Mouse (Mus musculus) neural tube, embryonic 15.5 days (tissue): Measurements from ENCODE around the gene Irf2bp1. TPM values are rescaled to one million over a fixed set of nuclear protein-coding genes. Genes with fewer than 3 reads are reported as not detected.
A peak's percentile ranks its signal among the peaks of the same experiment; 100 is the strongest.

ENCODE experiments used
- ATAC-seq: fragments of 200-750 bp; cut with Nextera tagmentation; 2 replicates; pipeline ENCODE4 v1.8.0; 2017; ENCODE audit warnings: mild to moderate bottlenecking, moderate TSS enrichment, moderate library complexity; ENCODE audit not compliant: low FRiP score
- H3K27ac ChIP-seq: fragments of 300-500 bp; sonication (generic); replicated peaks from 2 replicates; pipeline ENCODE4 v1.5.1; 2015; ENCODE audit warnings: mild to moderate bottlenecking, inconsistent platforms
- H3K27me3 ChIP-seq: fragments of 300-500 bp; sonication (generic); replicated peaks from 2 replicates; pipeline ENCODE4 v1.6.1; 2015; ENCODE audit warnings: inconsistent platforms
- H3K36me3 ChIP-seq: fragments of 300-500 bp; sonication (generic); 2 replicates; pipeline ENCODE4 v1.6.1; 2015; ENCODE audit warnings: inconsistent platforms
- H3K4me1 ChIP-seq: fragments of 300-500 bp; sonication (generic); 2 replicates; pipeline ENCODE4 v1.6.1; 2015; ENCODE audit warnings: inconsistent platforms
- H3K4me2 ChIP-seq: fragments of 300-500 bp; sonication (generic); 2 replicates; pipeline ENCODE4 v1.6.1; 2015; ENCODE audit warnings: inconsistent platforms, mild to moderate bottlenecking, moderate library complexity
- H3K4me3 ChIP-seq: fragments of 300-500 bp; sonication (generic); replicated peaks from 2 replicates; pipeline ENCODE4 v1.5.1; 2015; ENCODE audit warnings: mild to moderate bottlenecking, inconsistent platforms
- H3K9ac ChIP-seq: fragments of 300-500 bp; sonication (generic); replicated peaks from 2 replicates; pipeline ENCODE4 v1.6.1; 2015; ENCODE audit warnings: mild to moderate bottlenecking, inconsistent platforms
- H3K9me3 ChIP-seq: fragments of 300-500 bp; sonication (generic); replicated peaks from 2 replicates; pipeline ENCODE4 v1.6.1; 2016; ENCODE audit warnings: inconsistent platforms
- WGBS: fragments of 180-500 bp; shearing (Covaris S2); methylation state at CpG from one replicate; pipeline ENCODE4 v1.1.7; 2015; ENCODE audit warnings: mixed read lengths; 5-methylcytosine and 5-hydroxymethylcytosine counted together
- polyA plus RNA-seq: library from polyadenylated mRNA; unstranded; fragments of >200 nt; fragmentation: Nextera tagmentation; extraction: Ambion mirVana; gene quantifications from 2 replicates; pipeline ENCODE4 v1.2.1, GENCODE M21; 2015

The Irf2bp1 gene
- polyA plus RNA-seq, 1 experiment from 2014 or later, result 28.4 TPM

DNA sequence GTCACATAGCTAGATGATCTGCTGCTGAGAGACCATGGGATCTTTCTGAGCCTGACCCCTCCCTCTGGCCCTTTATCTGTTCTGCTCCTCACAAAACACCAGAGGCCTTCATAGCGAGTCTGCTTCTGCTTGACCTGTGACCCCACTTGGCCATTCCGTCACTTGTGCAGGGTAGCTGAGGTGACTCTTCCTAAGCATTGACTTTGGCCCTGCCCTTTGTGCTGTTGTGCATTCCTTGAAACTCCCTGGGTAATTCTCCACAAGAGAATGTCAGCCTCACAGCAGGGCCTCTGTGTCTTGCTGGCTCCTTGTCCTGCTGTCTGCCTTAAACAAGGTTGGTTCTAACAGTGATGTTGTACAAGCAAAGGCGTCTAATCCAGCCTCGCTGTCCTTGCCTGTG, 27.8 kb downstream of the Irf2bp1 start:
- H3K36me3 ChIP-seq, result peaks cover 70% of the 10 kb centered on the region
- no peaks in the 10 kb centered on the region for H3K9me3 ChIP-seq
- no peak overlapping the region for H3K9ac ChIP-seq
- no peak overlapping the region for H3K27ac ChIP-seq
- H3K27me3 ChIP-seq, result no peaks in the 10 kb centered on the region
- 17% methylated on average over 4 of the region's 4 CpGs for whole genome bisulfite sequencing
- no peak overlapping the region for H3K4me3 ChIP-seq
- ATAC-seq, result no peak
- H3K4me2 ChIP-seq, result no peak overlapping the region
- no peaks in the 10 kb centered on the region for H3K4me1 ChIP-seq

DNA sequence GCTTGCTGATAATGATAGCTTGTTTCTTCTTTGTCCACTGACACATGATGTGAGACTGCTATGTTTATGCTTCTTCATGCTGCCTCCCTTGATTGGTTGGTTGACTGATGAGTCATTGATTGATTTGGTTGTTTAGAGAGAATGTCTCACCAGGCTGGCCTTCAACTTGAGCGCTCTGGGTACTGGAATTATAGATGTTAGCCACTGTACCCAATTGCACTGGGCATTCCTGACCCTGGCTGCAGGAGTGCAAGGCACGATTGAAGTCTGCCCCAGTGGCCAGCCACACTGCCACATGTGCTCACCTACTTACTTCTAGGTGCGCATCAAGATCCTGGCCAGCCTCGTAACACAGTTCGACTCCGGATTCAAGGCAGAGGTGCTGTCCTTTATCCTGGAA, 40.8 kb downstream of the Irf2bp1 start:
- Histone ChIP-seq H3K9me3 (no peaks in the 10 kb centered on the region), H3K27me3 (no peaks in the 10 kb centered on the region), H3K27ac (no peak overlapping the region), H3K36me3 (peaks cover 97% of the 10 kb centered on the region), H3K4me1 (no peaks in the 10 kb centered on the region), H3K9ac (no peak overlapping the region), H3K4me2 (no peak overlapping the region), H3K4me3 (no peak overlapping the region)
- ATAC-seq, result no peak
- 97% methylated on average over 6 of the region's 6 CpGs for WGBS

DNA sequence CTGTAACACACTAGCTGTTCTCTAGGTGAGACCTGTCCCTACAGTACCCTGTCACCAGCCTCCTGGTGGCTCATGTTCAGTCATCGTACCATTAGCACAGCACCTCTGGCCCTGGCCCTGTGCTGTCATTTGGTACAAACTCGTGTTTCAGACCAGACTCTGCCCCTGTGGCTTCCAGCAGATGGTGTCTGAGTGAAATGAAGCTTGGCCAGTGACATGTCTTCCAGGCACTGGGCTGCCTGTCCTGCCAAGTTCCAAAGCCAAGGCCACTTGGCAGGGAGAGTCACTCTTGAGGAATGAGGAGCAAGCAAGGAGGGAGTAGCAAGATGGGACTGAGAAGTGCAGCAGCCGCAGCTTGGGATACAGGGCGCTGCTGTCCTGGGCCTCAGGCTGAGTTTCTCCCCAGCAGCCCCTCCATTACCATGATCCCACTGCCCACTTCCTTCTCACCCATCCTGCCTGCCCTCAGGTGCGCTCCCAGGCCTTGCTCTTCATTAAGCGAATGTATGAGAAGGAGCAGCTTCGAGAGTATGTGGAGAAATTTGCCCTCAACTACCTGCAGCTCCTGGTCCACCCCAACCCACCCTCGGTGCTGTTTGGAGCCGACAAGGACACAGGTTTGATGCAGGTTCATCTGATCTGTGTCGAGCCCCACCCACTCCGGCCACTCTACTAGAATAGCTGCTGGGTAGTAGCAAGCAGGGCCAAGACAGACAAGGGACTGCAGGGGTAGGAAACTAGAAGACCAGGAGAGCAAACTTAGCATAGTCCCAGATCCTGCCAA, 42.6 kb downstream of the Irf2bp1 start:
- Histone ChIP-seq H3K4me2 (no peak overlapping the region), H3K9me3 (no peaks in the 10 kb centered on the region), H3K9ac (no peak overlapping the region), H3K4me3 (no peak overlapping the region), H3K27me3 (no peaks in the 10 kb centered on the region), H3K36me3 (peaks cover 97% of the 10 kb centered on the region), H3K4me1 (no peaks in the 10 kb centered on the region), H3K27ac (no peak overlapping the region)
- ATAC-seq, result no peak
- WGBS, result 93% methylated on average over 11 of the region's 11 CpGs

DNA sequence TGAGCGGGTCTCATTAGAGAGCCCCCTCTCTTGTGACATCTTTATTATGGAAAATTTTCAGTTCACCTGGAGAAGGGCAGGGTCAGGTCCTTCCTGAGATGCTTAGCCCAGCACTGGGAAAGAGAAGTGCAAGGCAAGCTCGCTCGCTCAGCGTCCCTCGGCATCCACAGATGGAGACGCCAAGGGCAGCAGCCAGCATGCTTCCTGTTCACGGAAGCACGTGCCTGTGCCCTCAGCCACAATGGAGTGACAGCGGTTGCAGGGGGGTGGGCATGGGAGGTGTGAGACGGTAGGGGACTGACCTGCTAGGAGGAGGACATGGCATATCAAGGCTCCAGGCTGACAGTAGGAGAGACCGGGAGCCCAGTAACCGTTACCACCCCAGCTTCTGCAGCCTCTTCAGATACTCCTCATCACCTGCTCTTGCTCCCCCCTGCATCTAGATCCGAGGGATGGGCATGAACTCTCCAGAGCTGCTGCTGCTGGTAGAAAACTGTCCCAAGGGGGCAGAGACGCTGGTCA, 44.2 kb downstream of the Irf2bp1 start:
- no peak overlapping the region for H3K4me3 ChIP-seq
- H3K4me1 ChIP-seq, result no peaks in the 10 kb centered on the region
- H3K4me2 ChIP-seq, result no peak overlapping the region
- ATAC-seq, result no peak
- WGBS, result 89% methylated on average over 14 of the region's 14 CpGs
- H3K36me3 ChIP-seq, result peaks cover 95% of the 10 kb centered on the region
- H3K27me3 ChIP-seq, result no peaks in the 10 kb centered on the region
- no peaks in the 10 kb centered on the region for H3K9me3 ChIP-seq
- H3K9ac ChIP-seq, result no peak overlapping the region
- no peak overlapping the region for H3K27ac ChIP-seq

DNA sequence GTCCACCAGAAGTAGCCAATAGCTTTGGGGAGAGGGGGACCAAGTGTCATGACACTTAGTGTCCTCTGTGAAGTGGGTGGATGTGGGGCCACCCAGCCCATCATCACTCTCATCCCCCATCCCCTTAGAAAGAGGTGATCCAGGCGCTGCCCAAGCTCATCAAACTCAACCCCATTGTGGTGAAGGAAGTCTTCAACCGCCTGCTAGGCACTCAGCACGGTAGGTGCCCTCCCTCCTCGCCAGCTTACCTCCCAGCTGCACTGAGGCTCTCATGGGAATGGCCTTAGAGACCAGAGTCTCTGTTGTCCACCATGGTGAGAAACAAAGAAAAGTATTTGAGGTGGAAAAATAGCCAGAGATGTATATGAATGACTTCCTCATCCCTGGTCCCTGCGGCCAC, 45.4 kb downstream of the Irf2bp1 start:
- no peak overlapping the region for H3K27ac ChIP-seq
- WGBS, result 88% methylated on average over 5 of the region's 5 CpGs
- no peak overlapping the region for H3K9ac ChIP-seq
- H3K4me1 ChIP-seq, result peaks cover 5% of the 10 kb centered on the region
- no peak overlapping the region for H3K4me2 ChIP-seq
- H3K27me3 ChIP-seq, result no peaks in the 10 kb centered on the region
- H3K9me3 ChIP-seq, result no peaks in the 10 kb centered on the region
- no peak for ATAC-seq
- no peak overlapping the region for H3K4me3 ChIP-seq
- peaks cover 84% of the 10 kb centered on the region for H3K36me3 ChIP-seq

DNA sequence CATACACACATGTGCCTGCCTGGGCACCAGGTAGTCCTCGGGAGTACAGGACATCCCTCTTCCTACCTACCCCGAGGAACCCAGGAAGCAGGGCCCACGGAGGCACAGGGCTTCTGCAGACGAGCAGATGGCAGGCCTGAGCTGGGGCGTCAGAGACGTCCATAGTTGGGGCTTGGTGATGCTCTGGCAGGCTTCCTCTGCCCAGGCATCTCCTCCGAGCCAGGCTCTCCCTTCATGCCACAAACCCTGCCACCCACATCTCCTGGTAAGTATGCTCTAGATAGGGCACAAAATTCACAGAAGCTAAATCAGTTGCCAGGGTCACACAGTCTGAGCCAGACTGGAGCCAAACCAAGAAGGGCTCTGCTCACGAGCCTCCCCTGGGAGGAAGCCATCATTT, 46.3 kb downstream of the Irf2bp1 start:
- Histone ChIP-seq H3K27ac (no peak overlapping the region), H3K27me3 (no peaks in the 10 kb centered on the region), H3K4me1 (peaks cover 15% of the 10 kb centered on the region), H3K4me2 (no peak overlapping the region), H3K36me3 (peaks cover 75% of the 10 kb centered on the region), H3K4me3 (no peak overlapping the region), H3K9me3 (no peaks in the 10 kb centered on the region), H3K9ac (no peak overlapping the region)
- no peak for ATAC-seq
- WGBS, result 91% methylated on average over 8 of the region's 8 CpGs

DNA sequence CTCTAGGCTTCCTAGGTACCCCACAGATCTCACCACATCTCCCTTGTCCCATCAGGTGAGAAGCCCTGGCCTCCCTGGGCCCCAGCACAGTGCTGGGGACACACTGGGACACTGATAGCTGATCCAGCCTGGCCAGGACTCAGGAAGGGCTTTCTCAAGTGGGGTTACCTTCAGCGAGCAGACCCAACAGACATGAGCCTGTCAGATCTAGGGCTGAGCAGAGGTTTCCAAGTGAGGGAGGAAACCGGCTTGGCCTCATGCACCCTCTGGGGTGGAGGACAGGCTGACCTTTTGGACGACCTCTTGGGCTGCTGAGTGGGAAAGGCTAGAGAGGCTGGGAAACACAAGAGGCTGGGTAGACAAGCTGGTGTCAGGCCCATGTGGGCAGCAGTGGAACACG, 47.3 kb downstream of the Irf2bp1 start:
- no peak overlapping the region for H3K27ac ChIP-seq
- H3K4me1 ChIP-seq, result peaks cover 15% of the 10 kb centered on the region
- peaks cover 65% of the 10 kb centered on the region for H3K36me3 ChIP-seq
- H3K27me3 ChIP-seq, result no peaks in the 10 kb centered on the region
- 80% methylated on average over 4 of the region's 4 CpGs for WGBS
- H3K4me3 ChIP-seq, result no peak overlapping the region
- H3K9ac ChIP-seq, result no peak overlapping the region
- ATAC-seq, result no peak
- H3K9me3 ChIP-seq, result no peaks in the 10 kb centered on the region
- no peak overlapping the region for H3K4me2 ChIP-seq

DNA sequence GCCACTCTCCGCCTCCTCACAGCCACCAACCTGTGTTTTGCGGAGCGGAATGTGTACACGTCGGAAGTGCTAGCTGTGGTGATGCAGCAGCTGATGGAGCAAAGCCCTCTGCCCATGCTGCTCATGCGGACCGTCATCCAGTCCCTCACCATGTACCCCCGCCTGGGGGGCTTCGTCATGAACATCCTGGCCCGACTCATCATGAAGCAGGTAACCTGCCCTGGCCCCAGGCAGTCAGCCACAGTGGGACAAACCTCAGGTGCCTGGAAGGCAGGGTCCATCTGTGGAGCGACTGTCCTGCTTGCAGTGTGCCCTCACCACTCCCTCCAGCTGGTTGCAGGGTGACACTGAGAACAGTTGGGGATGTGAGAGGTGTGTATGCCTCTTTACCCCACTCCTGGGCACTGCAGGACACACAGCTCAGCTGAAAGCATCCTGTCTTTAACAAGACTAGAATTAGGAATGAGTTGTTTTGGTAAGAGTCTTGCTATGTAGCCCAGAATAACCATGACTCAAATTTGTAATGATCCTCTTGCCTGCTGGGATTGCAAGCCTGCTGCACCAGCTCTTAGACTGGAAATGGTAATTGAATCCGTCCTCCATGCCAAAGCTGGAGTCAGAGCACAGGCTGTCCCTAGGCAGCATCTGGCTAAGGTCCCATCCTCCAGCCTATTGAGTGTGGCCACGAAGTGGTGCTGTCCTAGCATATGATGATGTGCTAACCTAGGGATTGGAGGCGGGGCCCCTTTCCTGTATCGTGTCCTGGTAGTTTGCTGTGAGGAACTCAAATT, 48.7 kb downstream of the Irf2bp1 start:
- Histone ChIP-seq H3K27ac (no peak overlapping the region), H3K9ac (no peak overlapping the region)

DNA sequence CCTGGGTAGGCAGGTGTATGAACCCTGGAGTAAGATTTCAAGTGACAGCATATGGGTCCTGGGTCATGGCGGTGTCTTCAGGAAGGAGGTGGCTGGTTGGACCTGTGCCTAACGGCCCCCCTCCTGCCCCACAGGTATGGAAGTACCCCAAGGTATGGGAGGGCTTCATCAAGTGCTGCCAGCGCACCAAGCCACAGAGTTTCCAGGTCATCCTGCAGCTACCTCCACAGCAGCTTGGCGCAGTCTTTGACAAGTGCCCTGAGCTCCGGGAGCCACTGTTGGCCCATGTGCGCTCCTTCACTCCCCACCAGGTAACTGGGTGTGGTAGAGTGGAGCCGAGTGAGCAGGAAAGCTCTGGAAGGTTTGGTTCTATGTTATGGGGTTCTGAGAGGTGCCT, 49.3 kb downstream of the Irf2bp1 start:
- Histone ChIP-seq H3K4me2 (no peak overlapping the region), H3K9ac (no peak overlapping the region), H3K36me3 (peaks cover 47% of the 10 kb centered on the region), H3K9me3 (no peaks in the 10 kb centered on the region), H3K4me3 (no peak overlapping the region), H3K27ac (no peak overlapping the region), H3K4me1 (peaks cover 15% of the 10 kb centered on the region), H3K27me3 (no peaks in the 10 kb centered on the region)
- WGBS, result 94% methylated on average over 7 of the region's 7 CpGs
- no peak for ATAC-seq

More for the DNA sequence above, 48.7 kb downstream of the Irf2bp1 start:
- Histone ChIP-seq H3K9me3 (no peaks in the 10 kb centered on the region), H3K27me3 (no peaks in the 10 kb centered on the region), H3K4me1 (peaks cover 15% of the 10 kb centered on the region), H3K36me3 (peaks cover 51% of the 10 kb centered on the region), H3K4me2 (no peak overlapping the region), H3K4me3 (no peak overlapping the region)
- WGBS, result 89% methylated on average over 15 of the region's 15 CpGs
- no peak for ATAC-seq

DNA sequence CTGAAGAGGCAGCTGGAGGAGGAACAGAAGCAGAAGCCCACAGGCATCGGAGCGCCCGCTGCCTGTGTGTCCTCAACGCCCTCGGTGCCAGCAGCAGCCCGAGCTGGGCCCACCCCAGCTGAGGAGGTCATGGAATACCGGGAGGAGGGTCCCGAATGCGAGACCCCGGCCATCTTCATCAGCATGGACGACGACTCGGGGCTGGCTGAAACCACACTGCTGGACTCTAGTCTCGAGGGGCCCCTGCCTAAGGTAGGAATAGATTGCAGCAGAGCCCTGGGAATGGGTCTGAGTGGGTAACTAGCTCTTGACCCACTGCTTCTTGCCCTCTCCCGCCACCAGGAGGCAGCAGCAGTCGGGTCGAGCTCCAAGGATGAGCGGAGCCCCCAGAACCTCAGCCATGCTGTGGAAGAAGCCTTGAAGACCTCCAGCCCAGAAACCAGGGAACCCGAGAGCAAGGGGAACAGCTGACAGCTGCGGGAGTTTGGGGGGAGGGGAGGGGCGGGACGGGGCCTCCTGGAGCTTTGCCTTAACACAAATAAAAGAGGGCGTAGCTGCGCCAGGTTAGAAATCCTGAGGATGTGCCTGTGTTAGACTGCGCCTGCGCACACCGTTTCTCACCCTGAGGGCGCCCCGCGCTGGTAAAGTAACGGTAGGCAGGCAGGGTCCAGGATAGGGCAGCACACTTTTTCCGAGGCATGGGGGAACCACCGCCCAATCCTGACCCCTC, 50.4 kb downstream of the Irf2bp1 start, which contains the start of gene Rsph6a:
Gene Rsph6a (plus strand): TSS at position 644 of the 730 bp plus-strand sequence.
- Histone ChIP-seq H3K9ac (peak within 1 kb of the TSS; percentile 28; the same call in 1 of the 2 replicates), H3K4me1 (peaks cover 15% of the 10 kb centered on the region), H3K36me3 (peaks cover 37% of the 10 kb centered on the region), H3K9me3 (no peaks in the 10 kb centered on the region), H3K4me2 (peak within 1 kb of the TSS; percentile 58), H3K4me3 (peak within 1 kb of the TSS; percentile 26), H3K27ac (0 out of 2 replicates have a peak within 1 kb of the TSS, but pooled peaks have one; percentile 28), H3K27me3 (no peaks in the 10 kb centered on the region)
- peak; percentile 80 for ATAC-seq
- 28% methylated on average over 33 of the region's 33 CpGs for WGBS

DNA sequence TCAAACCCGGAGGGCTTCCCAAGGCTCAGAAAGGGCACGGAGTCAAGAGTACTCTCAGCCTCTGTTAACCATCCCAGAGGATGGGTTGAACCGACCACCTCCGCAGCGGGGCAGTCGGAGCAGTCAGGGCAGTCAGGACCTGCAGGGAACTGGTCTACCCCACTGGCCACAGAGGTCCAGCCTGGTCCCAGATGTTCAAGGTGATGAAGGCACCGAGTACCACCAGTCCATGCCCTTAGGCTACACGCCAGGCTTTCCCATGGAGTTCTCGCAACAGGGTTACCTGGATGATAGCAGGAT, 50.9 kb downstream of the Irf2bp1 start:
- Histone ChIP-seq H3K27me3 (no peaks in the 10 kb centered on the region), H3K36me3 (peaks cover 31% of the 10 kb centered on the region), H3K9me3 (no peaks in the 10 kb centered on the region), H3K27ac (no peak overlapping the region), H3K4me3 (peak overlapping the region; percentile 26), H3K9ac (peak overlapping the region; percentile 28; the same call in 1 of the 2 replicates), H3K4me1 (peaks cover 15% of the 10 kb centered on the region), H3K4me2 (peak overlapping the region; percentile 58)
- peak; percentile 36 for ATAC-seq
- 66% methylated on average over 9 of the region's 9 CpGs for WGBS
